Mouse (Mus musculus): ENCODE data around the gene Zc3h18.

Zc3h18 gene

DNA sequence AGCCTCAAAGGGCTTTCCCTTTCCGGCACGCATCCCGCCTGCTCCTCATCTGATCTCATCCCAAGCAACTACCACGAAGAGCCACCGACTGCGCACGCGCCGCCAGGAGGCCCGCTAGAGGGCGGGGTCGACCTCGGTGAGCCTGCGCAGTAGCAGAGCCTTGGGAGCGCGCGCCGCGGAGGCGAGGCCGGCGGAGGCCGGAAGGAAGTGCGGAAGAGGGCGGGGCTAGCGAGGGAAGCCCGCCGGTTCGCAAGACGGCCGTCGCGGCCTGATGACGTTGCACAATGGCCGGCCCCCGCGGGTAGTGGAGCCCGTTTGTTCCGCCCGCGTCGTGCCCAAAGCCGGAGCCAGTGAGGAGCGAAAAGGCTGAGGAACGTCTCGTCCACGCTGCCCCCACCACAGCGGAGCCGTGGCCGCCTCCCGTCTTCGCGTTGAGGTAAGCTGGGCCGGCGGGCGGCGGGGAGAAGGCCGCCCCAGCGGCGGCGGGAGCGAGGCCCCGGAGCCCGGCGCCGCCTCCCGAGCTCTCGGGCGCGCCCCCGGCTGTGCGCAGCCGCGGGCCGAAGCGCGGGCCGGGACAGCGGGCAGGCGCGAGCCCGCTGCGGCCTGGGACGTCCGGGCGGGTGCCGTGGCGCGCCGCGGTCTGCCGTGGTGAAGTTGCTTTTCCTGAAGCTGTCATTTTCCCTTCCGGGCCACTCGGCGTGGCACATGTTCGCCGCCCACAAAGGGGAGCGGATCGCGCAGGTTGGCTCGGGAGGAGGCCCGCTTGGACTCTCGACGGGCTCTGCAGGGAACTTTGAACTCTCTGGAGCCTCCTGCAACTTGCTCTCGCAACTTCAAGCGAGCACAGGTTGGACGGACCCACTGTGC, at the start of gene Zc3h18:
Gene Zc3h18 (plus strand): TSS at position 245 of the 867 bp plus-strand sequence.
- peak; percentile 98 to 99 for DNase-seq (ENCODE audit: low spot score in 2 of 2)

DNA sequence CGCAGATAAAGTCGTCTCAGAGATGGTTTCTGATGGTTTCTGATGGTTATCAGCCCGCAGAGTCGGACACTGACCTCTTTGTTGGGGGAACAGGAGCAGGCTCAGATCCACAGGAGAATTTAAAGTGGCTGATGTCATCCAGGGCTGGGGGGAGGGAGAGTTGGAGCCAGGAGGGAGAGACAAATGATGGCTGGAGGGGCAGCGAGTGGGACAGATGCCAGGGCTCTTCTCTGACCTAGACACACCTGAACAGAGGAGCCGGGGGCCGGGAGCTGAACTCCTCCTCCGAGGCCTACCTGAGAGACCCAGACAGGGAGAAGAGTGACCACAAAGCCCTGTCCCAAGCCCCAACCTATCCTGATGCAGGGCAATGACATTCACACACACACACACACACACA, 47.3 kb upstream of the Zc3h18 start:
- no peak for DNase-seq (ENCODE audit: low spot score in 2 of 2)

- DNase-seq (ENCODE audit: low spot score in 2 of 2) = no peak
These were observed 46.7 kb upstream of the Zc3h18 start for GRCm38 (mm10) chr8:122329553-122330239.

DNA sequence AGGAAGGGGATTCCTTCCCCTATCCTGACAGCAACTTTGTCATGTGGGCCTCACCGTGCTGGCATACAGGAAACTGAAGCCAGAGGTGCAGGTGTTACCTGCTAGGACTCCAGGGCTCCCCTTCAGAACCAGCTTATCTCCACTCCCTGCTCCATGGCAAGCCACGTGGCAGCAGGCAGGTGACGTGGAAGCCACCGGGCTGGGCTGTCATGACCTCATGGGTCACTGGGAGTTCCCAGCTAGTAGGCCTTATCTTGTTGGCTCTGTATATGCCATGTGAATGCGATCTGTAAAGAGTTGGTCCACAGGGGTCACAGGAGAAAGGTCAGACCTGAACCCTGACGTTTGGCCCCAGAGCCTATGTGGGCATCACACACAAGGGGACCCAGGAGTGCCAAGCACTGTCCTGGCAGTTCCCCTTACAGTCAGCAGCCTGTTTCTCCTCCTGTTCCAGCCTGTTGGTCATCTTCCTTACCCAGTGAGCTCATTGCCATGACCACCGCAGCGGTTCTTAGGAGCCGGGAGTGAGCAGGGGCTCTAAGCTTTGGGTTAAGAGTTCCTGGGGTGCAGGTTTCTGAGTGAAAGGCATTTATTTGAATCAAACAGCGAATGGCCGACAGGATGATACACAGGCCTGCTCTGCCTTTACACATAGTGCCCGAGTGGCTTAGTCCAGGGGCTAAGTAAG, 45.8 kb upstream of the Zc3h18 start:
- no peak for DNase-seq (ENCODE audit: low spot score in 2 of 2)

GRCm38 (mm10) chr8:122331134-122331523, 45.3 kb upstream of the Zc3h18 start:
- DNase-seq (ENCODE audit: low spot score in 2 of 2) = no peak

DNA sequence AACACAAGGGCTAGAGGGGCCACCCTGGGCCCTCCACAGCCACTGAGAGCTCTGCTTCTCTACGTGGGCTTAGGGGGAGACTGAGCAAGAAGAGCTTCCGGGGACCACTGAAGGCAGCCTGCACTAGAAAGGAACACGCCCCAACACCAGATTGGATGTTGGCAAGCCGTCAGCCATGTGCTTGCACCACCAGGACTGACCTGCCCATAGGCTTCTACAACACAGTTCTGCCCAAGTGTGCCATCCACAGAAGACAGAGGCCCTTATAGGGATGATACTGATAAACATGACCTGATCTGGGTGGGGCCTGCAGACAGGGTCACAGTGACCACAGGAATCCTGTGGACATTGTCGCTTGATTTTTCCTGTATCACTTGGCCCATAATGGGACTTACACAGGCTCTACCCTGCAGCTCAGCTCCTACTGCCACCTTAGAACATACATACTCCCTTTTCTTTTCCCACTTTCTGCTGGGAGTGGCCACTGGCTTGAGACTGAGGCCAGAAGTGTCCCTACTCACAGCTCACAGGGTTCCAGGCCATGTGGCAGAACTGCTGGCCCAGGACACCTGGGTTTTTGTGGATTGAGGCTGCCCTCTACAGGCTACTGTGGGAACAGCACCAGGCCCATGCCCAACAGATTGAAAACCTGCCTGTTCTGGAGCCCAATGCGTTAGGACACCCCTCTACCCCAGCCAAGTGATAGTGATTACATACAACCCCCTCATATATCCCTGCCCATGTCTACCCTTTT, 43.5 kb upstream of the Zc3h18 start:
- DNase-seq (ENCODE audit: low spot score in 2 of 2) = peak; percentile 60 to 82

GRCm38 (mm10) chr8:122333531-122333930, 42.9 kb upstream of the Zc3h18 start:
- DNase-seq (ENCODE audit: low spot score in 2 of 2) = no peak

DNA sequence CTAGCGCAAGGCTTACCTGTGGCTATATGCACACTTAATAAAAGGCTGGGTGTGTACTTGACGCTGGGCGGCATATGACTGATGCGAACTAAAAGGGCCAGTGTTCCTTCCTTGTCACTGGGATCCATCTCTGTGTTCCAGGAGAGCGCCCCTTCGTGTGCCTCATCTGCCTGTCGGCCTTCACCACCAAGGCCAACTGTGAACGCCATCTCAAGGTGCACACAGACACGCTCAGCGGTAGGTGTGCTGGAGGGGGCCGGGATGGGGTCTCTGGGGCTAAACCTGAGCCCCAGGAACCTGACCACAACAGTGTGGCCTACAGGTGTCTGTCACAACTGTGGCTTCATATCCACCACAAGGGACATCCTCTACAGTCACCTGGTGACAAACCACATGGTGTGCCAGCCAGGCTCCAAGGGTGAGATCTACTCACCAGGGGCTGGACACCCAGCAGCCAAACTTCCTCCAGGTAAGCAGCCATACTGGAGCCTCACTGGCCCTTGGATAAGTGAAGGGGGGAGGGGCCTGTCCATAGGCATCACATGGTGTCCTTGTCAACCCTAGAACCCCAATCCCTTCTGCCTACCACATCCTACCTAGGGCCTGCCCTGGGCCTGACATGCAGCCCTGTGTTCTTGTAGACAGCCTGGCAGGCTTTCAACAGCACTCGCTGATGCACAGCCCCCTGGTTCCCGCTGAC, 41.5 kb upstream of the Zc3h18 start:
- DNase-seq (ENCODE audit: low spot score in 2 of 2) = no peak

GRCm38 (mm10) chr8:122335638-122336250, 40.7 kb upstream of the Zc3h18 start:
- no peak for DNase-seq (ENCODE audit: low spot score in 2 of 2)

DNA sequence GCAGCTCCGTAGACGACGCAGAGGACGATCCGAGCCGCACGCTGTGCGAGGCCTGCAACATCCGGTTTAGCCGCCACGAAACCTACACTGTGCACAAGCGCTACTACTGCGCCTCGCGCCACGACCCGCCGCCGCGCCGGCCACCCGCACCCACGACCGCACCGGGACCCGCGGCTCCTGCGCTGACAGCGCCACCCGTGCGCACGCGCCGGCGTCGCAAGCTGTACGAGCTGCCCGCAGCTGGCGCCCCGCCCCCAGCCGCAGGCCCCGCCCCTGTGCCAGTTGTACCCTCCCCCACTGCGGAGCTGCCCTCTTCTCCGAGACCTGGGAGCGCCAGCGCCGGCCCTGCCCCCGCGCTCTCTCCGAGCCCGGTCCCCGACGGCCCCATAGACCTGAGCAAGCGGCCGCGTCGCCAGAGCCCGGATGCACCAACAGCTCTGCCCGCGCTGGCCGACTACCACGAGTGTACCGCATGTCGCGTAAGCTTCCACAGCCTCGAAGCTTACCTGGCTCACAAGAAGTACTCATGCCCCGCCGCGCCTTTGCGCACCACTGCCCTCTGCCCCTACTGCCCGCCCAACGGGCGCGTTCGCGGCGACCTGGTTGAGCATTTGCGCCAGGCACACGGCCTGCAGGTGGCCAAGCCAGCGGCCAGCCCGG, 40.0 kb upstream of the Zc3h18 start:
- DNase-seq (ENCODE audit: low spot score in 2 of 2) = peak in 1 of 2 experiments; percentile 36

DNA sequence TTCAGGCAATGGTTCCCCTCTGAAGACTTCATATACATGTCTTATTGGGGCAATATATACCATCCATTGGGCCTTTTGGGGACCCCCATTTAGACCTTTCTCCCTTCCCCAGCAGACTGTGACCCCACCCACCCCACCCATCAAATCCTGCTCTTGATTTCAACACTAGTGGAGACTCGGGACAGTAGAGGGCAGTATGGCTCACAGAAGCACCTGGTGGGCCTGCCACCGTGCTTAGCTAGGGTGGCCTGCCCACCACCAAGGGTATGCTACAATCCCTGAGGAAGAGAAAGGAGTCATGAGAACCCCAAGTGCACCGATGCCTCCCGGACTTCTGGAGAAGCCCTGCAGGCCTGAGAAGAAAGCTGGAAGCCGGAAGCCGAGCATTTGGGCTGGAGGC, 37.6 kb upstream of the Zc3h18 start:
- DNase-seq (ENCODE audit: low spot score in 2 of 2) = no peak

GRCm38 (mm10) chr8:122340761-122341160, 35.6 kb upstream of the Zc3h18 start:
- no peak for DNase-seq (ENCODE audit: low spot score in 2 of 2)

- no peak for DNase-seq (ENCODE audit: low spot score in 2 of 2)
These were observed 34.6 kb upstream of the Zc3h18 start for GRCm38 (mm10) chr8:122341790-122342189.

- DNase-seq (ENCODE audit: low spot score in 2 of 2) = no peak
These were observed 34.0 kb upstream of the Zc3h18 start for GRCm38 (mm10) chr8:122342362-122342761.

GRCm38 (mm10) chr8:122342806-122343209, 33.6 kb upstream of the Zc3h18 start:
- peak; percentile 51 to 68 for DNase-seq (ENCODE audit: low spot score in 2 of 2)

GRCm38 (mm10) chr8:122343341-122343740, 33.1 kb upstream of the Zc3h18 start:
- DNase-seq (ENCODE audit: low spot score in 2 of 2) = no peak

GRCm38 (mm10) chr8:122343758-122344157, 32.7 kb upstream of the Zc3h18 start:
- DNase-seq (ENCODE audit: low spot score in 2 of 2) = no peak

DNA sequence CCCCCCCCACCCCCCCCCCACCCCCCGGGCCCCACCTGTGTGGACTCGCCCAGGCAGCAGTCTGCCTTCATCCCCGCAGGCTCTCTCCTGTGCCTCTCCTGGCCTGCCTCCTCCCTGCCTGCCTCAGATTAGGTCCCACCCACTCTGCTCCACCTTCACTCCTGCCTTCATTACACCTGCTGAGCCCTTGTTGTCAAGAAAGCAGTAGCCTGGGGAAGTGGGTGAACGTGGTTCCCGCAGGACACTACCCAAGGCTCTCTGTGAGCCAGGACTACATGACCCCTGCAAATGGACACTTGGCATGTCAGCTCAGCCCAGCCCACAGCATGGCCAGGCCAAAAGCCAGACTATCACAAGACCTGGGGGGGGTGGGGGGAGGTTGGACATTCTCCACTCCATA, 32.2 kb upstream of the Zc3h18 start:
- no peak for DNase-seq (ENCODE audit: low spot score in 2 of 2)

DNA sequence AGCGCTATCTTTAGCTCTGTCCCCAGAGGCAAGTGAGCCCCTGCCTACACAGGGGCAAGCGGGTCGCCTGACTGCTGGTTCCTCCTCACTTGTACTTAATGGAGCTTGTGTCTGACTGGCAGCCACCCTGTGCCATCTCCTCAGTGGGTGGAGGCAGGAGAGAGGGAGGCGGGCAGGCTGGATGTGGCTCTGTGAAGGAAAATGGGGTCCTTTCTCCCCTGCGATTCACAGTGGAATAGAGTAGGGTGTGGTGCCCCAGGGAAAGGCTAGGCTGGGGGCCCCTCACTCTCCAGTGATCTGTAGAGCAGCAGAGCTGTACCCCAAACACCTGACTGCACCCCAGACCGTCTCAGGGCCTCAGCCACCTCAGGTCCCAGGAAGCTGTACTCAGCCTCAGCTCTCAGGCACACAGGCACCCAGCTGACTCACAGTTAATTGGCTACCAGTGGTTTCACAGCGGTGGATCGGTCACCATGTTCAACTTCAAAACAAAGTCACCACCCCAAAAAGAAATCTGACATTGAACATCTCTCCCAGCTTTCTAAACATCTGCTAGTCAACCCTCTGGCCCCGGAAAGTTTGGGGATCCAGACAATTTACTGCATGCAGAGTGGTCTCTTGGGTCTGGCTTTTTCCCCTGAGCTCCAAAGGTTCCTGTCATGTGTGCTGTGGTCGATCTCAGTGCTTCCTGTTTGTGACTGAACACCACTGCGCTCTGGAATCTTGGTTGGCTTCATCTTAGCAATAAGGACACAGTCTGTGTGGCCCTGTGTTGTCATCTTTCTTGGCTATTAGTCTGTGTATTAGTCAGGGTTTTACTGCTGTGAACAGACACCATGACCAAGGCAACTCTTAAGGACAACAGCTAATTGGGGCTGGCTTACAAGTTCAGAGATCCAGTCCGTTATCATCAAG, 31.0 kb upstream of the Zc3h18 start:
- DNase-seq (ENCODE audit: low spot score in 2 of 2) = no peak

Data from frontal cortex, postnatal 14 days (tissue).